In genomic region chr9:27461029-27461428, GRCm38 (mm10) we compare ENCODE assay signal across 18 mouse cellular contexts.
DNase-seq lines count a peak whose midpoint lies in the region; ATAC-seq and TF ChIP-seq lines count a peak whose summit lies in the region.
"Had no signal": no experiment of that assay in that cellular context is flagged by ENCODE, and none has a peak within 500 bp of the region (broad histone marks: within the 10 kb centered on the region; RNA-seq: fewer than 3 reads in every experiment).

No protein-coding gene starts in this region.

- H3K9ac ChIP-seq in lung, embryonic 15.5 days = no peak overlapping the region
- H3K9ac ChIP-seq in embryonic facial prominence, embryonic 11.5 days (replicated peaks; ENCODE audit: low read length) = no peak overlapping the region
- no peak overlapping the region for H3K9ac ChIP-seq in midbrain, embryonic 15.5 days
- H3K9ac ChIP-seq: forebrain, embryonic 12.5 days; liver, embryonic 15.5 days; neural tube, embryonic 15.5 days had no signal

- H3K27ac ChIP-seq in lung, embryonic 15.5 days = no peak overlapping the region
- no peak overlapping the region for H3K27ac ChIP-seq in embryonic facial prominence, embryonic 11.5 days (replicated peaks; ENCODE audit: low read depth, low read length)
- no peak overlapping the region for H3K27ac ChIP-seq in midbrain, embryonic 15.5 days
- H3K27ac ChIP-seq: forebrain, embryonic 12.5 days; liver, embryonic 15.5 days; macrophage; neural tube, embryonic 15.5 days had no signal

- peak; percentile 52; the same call in 1 of the 2 replicates for ATAC-seq in frontal cortex, adult (ENCODE audit: low TSS enrichment)
- no peak for ATAC-seq in lung, embryonic 15.5 days (ENCODE audit: borderline replicate concordance, extremely low read depth, low FRiP score, low TSS enrichment)
- no peak for ATAC-seq in embryonic facial prominence, embryonic 11.5 days (replicated peaks; ENCODE audit: insufficient number of reproducible peaks, low FRiP score, low TSS enrichment, low read depth)
- ATAC-seq in midbrain, embryonic 15.5 days (replicated peaks) = 0 out of 2 replicates have a peak, but pooled peaks have one; percentile 48
- ATAC-seq: inflammation-experienced regulatory T-cells, adult 6 months; Patski had no signal

- no peaks in the 10 kb centered on the region for H3K36me3 ChIP-seq in lung, embryonic 15.5 days
- no peaks in the 10 kb centered on the region for H3K36me3 ChIP-seq in embryonic facial prominence, embryonic 11.5 days (replicated peaks; ENCODE audit: control insufficient read depth, insufficient read depth, low read depth, low read length)
- H3K36me3 ChIP-seq in midbrain, embryonic 15.5 days (replicated peaks) = no peaks in the 10 kb centered on the region
- H3K36me3 ChIP-seq: forebrain, embryonic 12.5 days; liver, embryonic 15.5 days; neural tube, embryonic 15.5 days had no signal

- no peak for TF ChIP-seq CTCF in lung, adult 2 months (IDR thresholded peaks at IDR 0.05; ENCODE audit: insufficient read depth, low read length)

- no peak for DNase-seq in frontal cortex, postnatal 10 days (ENCODE audit: low spot score in 2 of 2)
- no peak for DNase-seq in lung, adult 2 months
- peak; percentile 27 for DNase-seq in embryonic facial prominence, embryonic 11.5 days (ENCODE audit: low spot score)
- DNase-seq in T-cell, adult 2 months (ENCODE audit: low spot score) = no peak
- DNase-seq: cerebellum, adult 2 months; kidney, adult 9 months; kidney, postnatal 36 days; layer of hippocampus, adult 9-11 months; thymus, postnatal 14 days had no signal

- 23% methylated on average over 8 of the region's 8 CpGs for whole genome bisulfite sequencing in lung, embryonic 15.5 days
- WGBS in lung, adult 2 months = 16% methylated on average over 8 of the region's 8 CpGs
- WGBS in embryonic facial prominence, embryonic 11.5 days = 29% methylated on average over 8 of the region's 8 CpGs
- WGBS in midbrain, embryonic 15.5 days = 39% methylated on average over 8 of the region's 8 CpGs

- 0 out of 2 replicates have a peak, but pooled peaks cover 2% of the 10 kb centered on the region for H3K4me1 ChIP-seq in lung, embryonic 15.5 days
- H3K4me1 ChIP-seq in lung, adult 2 months (ENCODE audit: control insufficient read depth, insufficient read depth, low read length) = no peaks in the 10 kb centered on the region
- no peaks in the 10 kb centered on the region for H3K4me1 ChIP-seq in embryonic facial prominence, embryonic 11.5 days (ENCODE audit: control insufficient read depth, insufficient read depth, low read length)
- no peaks in the 10 kb centered on the region for H3K4me1 ChIP-seq in midbrain, embryonic 15.5 days
- H3K4me1 ChIP-seq: liver, embryonic 15.5 days; neural tube, embryonic 15.5 days had no signal

- peak overlapping the region; percentile 10; the same call in 1 of the 2 replicates for H3K4me2 ChIP-seq in lung, embryonic 15.5 days
- no peak overlapping the region for H3K4me2 ChIP-seq in embryonic facial prominence, embryonic 11.5 days (ENCODE audit: low read depth, low read length)
- H3K4me2 ChIP-seq in midbrain, embryonic 15.5 days = no peak overlapping the region
- H3K4me2 ChIP-seq: forebrain, embryonic 12.5 days; liver, embryonic 15.5 days; neural tube, embryonic 15.5 days had no signal

- no peaks in the 10 kb centered on the region for H3K27me3 ChIP-seq in lung, embryonic 15.5 days
- no peaks in the 10 kb centered on the region for H3K27me3 ChIP-seq in embryonic facial prominence, embryonic 11.5 days (ENCODE audit: control insufficient read depth, insufficient read depth, low read length)
- no peaks in the 10 kb centered on the region for H3K27me3 ChIP-seq in midbrain, embryonic 15.5 days (replicated peaks)
- H3K27me3 ChIP-seq: forebrain, embryonic 12.5 days; liver, embryonic 15.5 days; neural tube, embryonic 15.5 days had no signal

- no peaks in the 10 kb centered on the region for H3K9me3 ChIP-seq in lung, embryonic 15.5 days
- no peaks in the 10 kb centered on the region for H3K9me3 ChIP-seq in embryonic facial prominence, embryonic 11.5 days (replicated peaks; ENCODE audit: control insufficient read depth, low read length)
- H3K9me3 ChIP-seq in midbrain, embryonic 15.5 days = no peaks in the 10 kb centered on the region
- H3K9me3 ChIP-seq: forebrain, embryonic 12.5 days; liver, embryonic 15.5 days; neural tube, embryonic 15.5 days had no signal

- no peak overlapping the region for H3K4me3 ChIP-seq in lung, embryonic 15.5 days
- H3K4me3 ChIP-seq in lung, adult 2 months (replicated peaks; ENCODE audit: extremely low read depth, low read depth, low read length) = no peak overlapping the region
- H3K4me3 ChIP-seq in embryonic facial prominence, embryonic 11.5 days (ENCODE audit: low read depth, low read length) = no peak overlapping the region
- H3K4me3 ChIP-seq in midbrain, embryonic 15.5 days = no peak overlapping the region
- H3K4me3 ChIP-seq: forebrain, embryonic 12.5 days; liver, embryonic 15.5 days; neural tube, embryonic 15.5 days had no signal

- no peak for TF ChIP-seq POLR2A in lung, adult 2 months (IDR thresholded peaks at IDR 0.05; ENCODE audit: borderline replicate concordance, extremely low read depth, low read depth, low read length)

Comparison
In these comparisons a context has a peak if more than half of its experiments do, and no peak if none do; other contexts are left out.
1. ATAC-seq: peak in frontal cortex, adult (single experiment) and midbrain, embryonic 15.5 days (single experiment); none in lung, embryonic 15.5 days (single experiment) and embryonic facial prominence, embryonic 11.5 days (single experiment).